Mouse (Mus musculus) hindbrain, postnatal 0 days (tissue): Measurements from ENCODE around the gene Msmb. TPM values are rescaled to one million over a fixed set of nuclear protein-coding genes. Genes with fewer than 3 reads are reported as not detected.
"Not testable (repeated sequence)": the region's sequence is repeated elsewhere in the genome, so short reads cannot be mapped to it uniquely, and the experiment has no call there.

Experiments used
- ATAC-seq: fragments of 200-750 bp; cut with Nextera tagmentation; 2 replicates; pipeline ENCODE4 v1.8.0; 2017; ENCODE audit warnings: mild to moderate bottlenecking, moderate TSS enrichment, moderate library complexity
- DNase-seq: peaks from one replicate; pipeline ENCODE4 v3.0.0-alpha.2; 2015; ENCODE audit warnings: low spot score
- H3K27ac ChIP-seq: fragments of 300-500 bp; sonication (generic); 2 replicates; pipeline ENCODE4 v1.5.1; 2014; ENCODE audit warnings: mild to moderate bottlenecking
- H3K27me3 ChIP-seq: fragments of 300-500 bp; sonication (generic); 2 replicates; pipeline ENCODE4 v1.6.1; 2014; ENCODE audit warnings: low read length, mixed read lengths; ENCODE audit not compliant: insufficient read depth
- H3K36me3 ChIP-seq: fragments of 300-500 bp; sonication (generic); 2 replicates; pipeline ENCODE4 v1.6.1; 2014; ENCODE audit warnings: low read length, mixed read lengths; ENCODE audit not compliant: insufficient read depth
- H3K4me1 ChIP-seq: fragments of 300-500 bp; sonication (generic); 2 replicates; pipeline ENCODE4 v1.6.1; 2014; ENCODE audit warnings: antibody characterized with exemption, low read length, mixed read lengths; ENCODE audit not compliant: insufficient read depth
- H3K4me2 ChIP-seq: fragments of 300-500 bp; sonication (generic); 2 replicates; pipeline ENCODE4 v1.6.1; 2014; ENCODE audit warnings: low read depth, mild to moderate bottlenecking, low read length, moderate library complexity, mixed read lengths
- H3K4me3 ChIP-seq: fragments of 300-500 bp; sonication (generic); 2 replicates; pipeline ENCODE4 v1.5.1; 2014; ENCODE audit warnings: low read length
- H3K9ac ChIP-seq: fragments of 300-500 bp; sonication (generic); replicated peaks from 2 replicates; pipeline ENCODE4 v1.6.1; 2014; ENCODE audit warnings: mild to moderate bottlenecking, low read length, moderate library complexity, mixed read lengths
- H3K9me3 ChIP-seq: fragments of 300-500 bp; sonication (generic); 2 replicates; pipeline ENCODE4 v1.6.1; 2016; ENCODE audit warnings: low read length, mixed read lengths
- CTCF ChIP-seq: IDR thresholded peaks from 2 replicates; pipeline ENCODE4 v1.5.1; 2016; ENCODE audit warnings: antibody characterized with exemption, control low read depth, low read depth
- WGBS: fragments of 180-500 bp; shearing (Covaris S2); extraction: QIAGEN DNeasy Blood & Tissue Kit; methylation state at CpG from one replicate; pipeline ENCODE4 v1.1.7; 2014; 5-methylcytosine and 5-hydroxymethylcytosine counted together
- polyA plus RNA-seq: library from polyadenylated mRNA; unstranded; fragments of >200 nt; fragmentation: Nextera tagmentation; extraction: Ambion mirVana; gene quantifications from 2 replicates; pipeline ENCODE4 v1.2.1, GENCODE M21; 2015
- total RNA-seq: library from RNA; depleted of rRNA; stranded (reverse); fragments of >200 nt; gene quantifications from 2 replicates; pipeline ENCODE4 v1.2.3, GENCODE M21; 2014

Msmb gene
- total and polyA plus RNA-seq, 2 experiments from 2014 or later = not detected

GRCm38 (mm10) chr14:32128409-32128808 is 13.4 kb upstream of the Msmb start:
- TF ChIP-seq CTCF = no peak
- Histone ChIP-seq H3K36me3 (no peaks in the 10 kb centered on the region), H3K27me3 (no peaks in the 10 kb centered on the region), H3K4me2 (no peak overlapping the region), H3K9me3 (no peaks in the 10 kb centered on the region), H3K27ac (no peak overlapping the region), H3K4me1 (no peaks in the 10 kb centered on the region), H3K4me3 (no peak overlapping the region), H3K9ac (no peak overlapping the region)
- 82% methylated on average over 5 of the region's 5 CpGs for WGBS
- no peak for DNase-seq
- ATAC-seq = no peak

GRCm38 (mm10) chr14:32131836-32132235 is 10.0 kb upstream of the Msmb start:
- H3K36me3 ChIP-seq = no peaks in the 10 kb centered on the region
- TF ChIP-seq CTCF = no peak
- no peak overlapping the region for H3K27ac ChIP-seq
- H3K4me1 ChIP-seq = no peaks in the 10 kb centered on the region
- no peak overlapping the region for H3K4me3 ChIP-seq
- no peak overlapping the region for H3K4me2 ChIP-seq
- DNase-seq = no peak
- no peak for ATAC-seq
- no peaks in the 10 kb centered on the region for H3K9me3 ChIP-seq
- WGBS = 93% methylated on average over 4 of the region's 4 CpGs
- no peak overlapping the region for H3K9ac ChIP-seq
- H3K27me3 ChIP-seq = no peaks in the 10 kb centered on the region

- TF ChIP-seq CTCF = no peak
- no peak overlapping the region for H3K27ac ChIP-seq
- no peaks in the 10 kb centered on the region for H3K27me3 ChIP-seq
- no peak overlapping the region for H3K9ac ChIP-seq
- H3K4me3 ChIP-seq = no peak overlapping the region
- DNase-seq (no peak), ATAC-seq (no peak)
- H3K4me1 ChIP-seq = no peaks in the 10 kb centered on the region
- no peaks in the 10 kb centered on the region for H3K9me3 ChIP-seq
- H3K36me3 ChIP-seq = no peaks in the 10 kb centered on the region
- WGBS = 79% methylated on average over 2 of the region's 2 CpGs
- no peak overlapping the region for H3K4me2 ChIP-seq
Measured at GRCm38 (mm10) chr14:32134293-32134692, 7.5 kb upstream of the Msmb start.

GRCm38 (mm10) chr14:32136467-32136866 is 5.4 kb upstream of the Msmb start:
- H3K27me3 ChIP-seq, H3K4me2 ChIP-seq, H3K36me3 ChIP-seq, H3K4me3 ChIP-seq, ATAC-seq, H3K27ac ChIP-seq, H3K9me3 ChIP-seq, H3K9ac ChIP-seq, DNase-seq, H3K4me1 ChIP-seq: not testable (repeated sequence)
- WGBS = 65% methylated on average over 3 of the region's 3 CpGs

- ATAC-seq (no peak), DNase-seq (no peak)
- no peak overlapping the region for H3K4me2 ChIP-seq
- no peaks in the 10 kb centered on the region for H3K27me3 ChIP-seq
- no peak overlapping the region for H3K27ac ChIP-seq
- no peak overlapping the region for H3K9ac ChIP-seq
- 72% methylated on average over 5 of the region's 5 CpGs for WGBS
- H3K36me3 ChIP-seq = no peaks in the 10 kb centered on the region
- TF ChIP-seq CTCF = no peak
- H3K4me1 ChIP-seq = no peaks in the 10 kb centered on the region
- no peaks in the 10 kb centered on the region for H3K9me3 ChIP-seq
- H3K4me3 ChIP-seq = no peak overlapping the region
Measured at GRCm38 (mm10) chr14:32140359-32140965, 1.4 kb upstream of the Msmb start.

- no peak for TF ChIP-seq CTCF
- H3K4me3 ChIP-seq = no peak overlapping the region
- H3K4me2 ChIP-seq = no peak overlapping the region
- no peak for ATAC-seq
- no peak for DNase-seq
- 0 out of 2 replicates have a peak, but pooled peaks cover 4% of the 10 kb centered on the region for H3K9me3 ChIP-seq
- H3K36me3 ChIP-seq = no peaks in the 10 kb centered on the region
- H3K27me3 ChIP-seq = no peaks in the 10 kb centered on the region
- no peak overlapping the region for H3K27ac ChIP-seq
- H3K9ac ChIP-seq = no peak overlapping the region
- no peaks in the 10 kb centered on the region for H3K4me1 ChIP-seq
Measured at GRCm38 (mm10) chr14:32144734-32145133, 2.9 kb downstream of the Msmb start.

GRCm38 (mm10) chr14:32145401-32145800 is 3.6 kb downstream of the Msmb start:
- WGBS = 72% methylated on average over 4 of the region's 4 CpGs
- H3K4me1 ChIP-seq = no peaks in the 10 kb centered on the region
- ATAC-seq (no peak), DNase-seq (no peak)
- TF ChIP-seq CTCF = no peak
- H3K4me3 ChIP-seq = no peak overlapping the region
- no peak overlapping the region for H3K9ac ChIP-seq
- no peak overlapping the region for H3K27ac ChIP-seq
- H3K4me2 ChIP-seq = no peak overlapping the region
- H3K36me3 ChIP-seq = no peaks in the 10 kb centered on the region
- no peaks in the 10 kb centered on the region for H3K27me3 ChIP-seq
- H3K9me3 ChIP-seq = 0 out of 2 replicates have a peak, but pooled peaks cover 4% of the 10 kb centered on the region
